Mouse (Mus musculus): ENCODE measurements around the gene Pxk. TPM values are rescaled to one million over a fixed set of nuclear protein-coding genes. Genes with fewer than 3 reads are reported as not detected.

Gene Pxk
- polyA plus RNA-seq, 1 experiment from 2014 or later = 39.4 TPM

Other genes starting within 250 kb of the Pxk start
- gene Gm45521, start 140.9 kb upstream of the Pxk start, polyA plus RNA-seq (2015; fragmentation: Nextera tagmentation; extraction: Ambion mirVana) = not detected in 2 replicates
- gene Dnase1l3, start 103.6 kb upstream of the Pxk start, polyA plus RNA-seq (2015; fragmentation: Nextera tagmentation; extraction: Ambion mirVana) = 0.04 TPM in 1 of 2 replicates, not detected in the other
- gene Abhd6, start 95.3 kb upstream of the Pxk start, polyA plus RNA-seq (2015; fragmentation: Nextera tagmentation; extraction: Ambion mirVana) = 25.9 and 29.8 TPM in 2 replicates
- 56.4 and 57.3 TPM in 2 replicates for gene Rpp14, start 17.8 kb upstream of the Pxk start, polyA plus RNA-seq (2015; fragmentation: Nextera tagmentation; extraction: Ambion mirVana)
- gene Pdhb, start 74.8 kb downstream of the Pxk start, polyA plus RNA-seq (2015; fragmentation: Nextera tagmentation; extraction: Ambion mirVana) = 238 and 247 TPM in 2 replicates
- 4.6 and 5.6 TPM in 2 replicates for gene Kctd6, start 115.9 kb downstream of the Pxk start, polyA plus RNA-seq (2015; fragmentation: Nextera tagmentation; extraction: Ambion mirVana)
- not detected in 2 replicates for gene Acox2, start 161.1 kb downstream of the Pxk start, polyA plus RNA-seq (2015; fragmentation: Nextera tagmentation; extraction: Ambion mirVana)
- 0.26 and 0.30 TPM in 2 replicates for gene Fam107a, start 219.8 kb downstream of the Pxk start, polyA plus RNA-seq (2015; fragmentation: Nextera tagmentation; extraction: Ambion mirVana)